Mouse (Mus musculus) spleen, postnatal 10 days (tissue): ENCODE results near the gene Nxnl1.

Experiments used
- DNase-seq, 2 experiments: peaks; one replicate each; pipeline ENCODE4 v3.0.0; 2021 to 2022; ENCODE audit warnings: low spot score in 2 of 2

Nxnl1 gene

GRCm38 (mm10) chr8:71586891-71587290 lies 20.5 kb upstream of the Nxnl1 start:
- DNase-seq = peak; percentile 46 to 76

- no peak for DNase-seq
Observed at GRCm38 (mm10) chr8:71580201-71580600, 13.8 kb upstream of the Nxnl1 start.

- no peak for DNase-seq
Observed at GRCm38 (mm10) chr8:71579476-71579875, 13.1 kb upstream of the Nxnl1 start.

GRCm38 (mm10) chr8:71579009-71579408 lies 12.6 kb upstream of the Nxnl1 start:
- DNase-seq = no peak

- DNase-seq = no peak
Observed at GRCm38 (mm10) chr8:71577856-71578387, 11.5 kb upstream of the Nxnl1 start.

- DNase-seq = no peak
Observed at GRCm38 (mm10) chr8:71575020-71575419, 8.6 kb upstream of the Nxnl1 start.

GRCm38 (mm10) chr8:71574426-71574825 lies 8.0 kb upstream of the Nxnl1 start:
- DNase-seq = no peak

GRCm38 (mm10) chr8:71572847-71573633 lies 6.6 kb upstream of the Nxnl1 start:
- DNase-seq = no peak

- no peak for DNase-seq
Observed at GRCm38 (mm10) chr8:71572077-71572476, 5.7 kb upstream of the Nxnl1 start.

GRCm38 (mm10) chr8:71570291-71570954 lies 4.0 kb upstream of the Nxnl1 start:
- peak; percentile 50 to 87 for DNase-seq

- DNase-seq = peak; percentile 41 to 72
Observed at GRCm38 (mm10) chr8:71569366-71570290, 3.2 kb upstream of the Nxnl1 start.

GRCm38 (mm10) chr8:71568941-71569340 lies 2.5 kb upstream of the Nxnl1 start:
- DNase-seq = no peak

- DNase-seq = no peak
Observed at GRCm38 (mm10) chr8:71568387-71568937, 2.1 kb upstream of the Nxnl1 start, which contains the start of gene Slc27a1. TSS of gene Slc27a1 (plus strand) at chr8:71568882.

- DNase-seq = no peak
Observed at GRCm38 (mm10) chr8:71567587-71567986, 1.2 kb upstream of the Nxnl1 start.

GRCm38 (mm10) chr8:71563992-71564391 lies 2.4 kb downstream of the Nxnl1 start:
- DNase-seq = no peak

- DNase-seq = peak; percentile 73 to 89
Observed at GRCm38 (mm10) chr8:71562751-71563150, 3.6 kb downstream of the Nxnl1 start.

- peak; percentile 37 to 72 for DNase-seq
Observed at GRCm38 (mm10) chr8:71561401-71561800, 5.0 kb downstream of the Nxnl1 start.

GRCm38 (mm10) chr8:71560765-71561164 lies 5.6 kb downstream of the Nxnl1 start:
- DNase-seq = no peak

GRCm38 (mm10) chr8:71560071-71560470 lies 6.3 kb downstream of the Nxnl1 start:
- DNase-seq = no peak

GRCm38 (mm10) chr8:71558958-71559690 lies 7.3 kb downstream of the Nxnl1 start:
- peak; percentile 52 to 83 for DNase-seq
